Mouse (Mus musculus) midbrain, embryonic 16.5 days (tissue): Measurements from ENCODE around the gene Clca4a. TPM values are rescaled to one million over a fixed set of nuclear protein-coding genes. Genes with fewer than 3 reads are reported as not detected.
"Not testable (repeated sequence)": the region's sequence is repeated elsewhere in the genome, so short reads cannot be mapped to it uniquely, and the experiment has no call there.

Source experiments
- ATAC-seq: fragments of 200-750 bp; cut with Nextera tagmentation; 2 replicates; pipeline ENCODE4 v1.8.0; 2017; ENCODE audit warnings: moderate TSS enrichment
- H3K27ac ChIP-seq: fragments of 300-500 bp; sonication (generic); 2 replicates; pipeline ENCODE4 v1.5.1; 2014; ENCODE audit warnings: mild to moderate bottlenecking, low read length, mixed read lengths
- H3K27me3 ChIP-seq: fragments of 300-500 bp; sonication (generic); 2 replicates; pipeline ENCODE4 v1.6.1; 2014; ENCODE audit warnings: low read depth, low read length, mixed read lengths; ENCODE audit not compliant: control insufficient read depth, insufficient read depth
- H3K36me3 ChIP-seq: fragments of 300-500 bp; sonication (generic); 2 replicates; pipeline ENCODE4 v1.6.1; 2014; ENCODE audit warnings: mild to moderate bottlenecking, low read length, moderate library complexity, mixed read lengths; ENCODE audit not compliant: control insufficient read depth, insufficient read depth
- H3K4me1 ChIP-seq: fragments of 300-500 bp; sonication (generic); 2 replicates; pipeline ENCODE4 v1.6.1; 2014; ENCODE audit warnings: mild to moderate bottlenecking, low read length, mixed read lengths; ENCODE audit not compliant: control insufficient read depth, insufficient read depth
- H3K4me2 ChIP-seq: fragments of 300-500 bp; sonication (generic); 2 replicates; pipeline ENCODE4 v1.6.1; 2014; ENCODE audit warnings: mild to moderate bottlenecking, low read length, mixed read lengths
- H3K4me3 ChIP-seq: fragments of 300-500 bp; sonication (generic); 2 replicates; pipeline ENCODE4 v1.5.1; 2014; ENCODE audit warnings: low read depth, mild to moderate bottlenecking, low read length, moderate library complexity, mixed read lengths
- H3K9ac ChIP-seq: fragments of 300-500 bp; sonication (generic); 2 replicates; pipeline ENCODE4 v1.6.1; 2014; ENCODE audit warnings: low read depth, low read length, mixed read lengths
- H3K9me3 ChIP-seq: fragments of 300-500 bp; sonication (generic); replicated peaks from 2 replicates; pipeline ENCODE4 v1.6.1; 2014; ENCODE audit warnings: mild to moderate bottlenecking, low read length, mixed read lengths; ENCODE audit not compliant: control insufficient read depth, poor library complexity, severe bottlenecking
- WGBS: fragments of 180-500 bp; shearing (Covaris S2); extraction: QIAGEN DNeasy Blood & Tissue Kit; methylation state at CpG from one replicate; pipeline ENCODE4 v1.1.7; 2014; 5-methylcytosine and 5-hydroxymethylcytosine counted together
- polyA plus RNA-seq: library from polyadenylated mRNA; unstranded; fragments of >200 nt; fragmentation: Nextera tagmentation; extraction: Ambion mirVana; gene quantifications from 2 replicates; pipeline ENCODE4 v1.2.1, GENCODE M21; 2015

Clca4a gene
- polyA plus RNA-seq, 1 experiment from 2014 or later, result not detected

DNA sequence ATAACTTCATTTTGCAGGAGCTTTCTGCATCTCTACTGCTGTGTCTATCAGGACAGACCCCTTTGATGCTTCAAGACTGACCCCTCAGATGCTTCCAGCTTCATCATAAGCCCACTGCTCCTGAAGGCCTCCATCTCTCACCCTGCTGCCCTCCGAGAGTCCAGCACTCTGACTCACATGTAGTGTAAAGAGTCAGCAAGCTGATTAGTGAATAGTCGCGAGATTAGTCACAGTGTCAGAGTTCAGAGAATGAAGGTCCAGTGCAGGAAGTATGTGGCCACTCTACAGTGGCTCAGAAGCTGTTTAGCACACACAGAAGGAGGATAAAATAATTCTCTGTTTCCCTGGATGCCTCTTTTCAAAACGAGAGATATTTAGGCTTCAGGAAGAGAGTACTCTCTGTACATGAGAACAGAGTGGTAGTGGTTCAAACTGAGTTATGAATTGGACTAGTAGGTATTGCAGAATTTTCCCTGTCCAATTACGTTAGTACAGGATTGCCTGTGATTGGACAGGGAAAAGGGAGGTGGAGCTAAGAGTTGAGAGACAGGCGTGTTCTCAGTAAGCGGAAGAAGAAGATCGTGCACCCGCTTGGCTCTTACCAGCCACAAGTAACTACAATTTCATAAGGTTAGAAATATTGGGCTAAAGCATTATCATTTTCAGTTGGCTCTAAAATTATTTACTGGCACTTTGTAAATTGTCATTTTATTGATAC, 3.1 kb downstream of the Clca4a start:
- Histone ChIP-seq H3K9ac (no peak overlapping the region), H3K4me3 (no peak overlapping the region), H3K27ac (no peak overlapping the region), H3K36me3 (no peaks in the 10 kb centered on the region), H3K9me3 (no peaks in the 10 kb centered on the region), H3K4me1 (no peaks in the 10 kb centered on the region), H3K27me3 (no peaks in the 10 kb centered on the region), H3K4me2 (no peak overlapping the region)
- WGBS, result 70% methylated on average over 9 of the region's 9 CpGs
- no peak for ATAC-seq

DNA sequence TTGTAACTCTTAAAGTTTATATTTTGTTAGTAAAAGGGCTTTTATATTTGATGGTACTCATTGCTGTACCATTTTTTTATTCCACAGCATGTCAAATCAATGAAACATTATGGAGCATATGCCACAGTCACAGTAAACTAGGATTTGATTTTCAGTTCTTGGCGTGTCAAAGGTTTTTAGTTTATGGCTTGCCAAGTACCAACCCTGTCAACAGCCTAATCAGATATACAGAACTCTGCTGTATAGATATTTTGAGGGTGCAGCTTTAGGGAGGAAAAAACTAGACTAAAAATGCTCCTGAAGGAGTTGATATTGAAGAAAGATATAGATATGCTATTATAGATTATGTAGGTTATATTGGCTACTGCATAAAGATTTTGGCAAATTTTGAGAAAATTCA, 5.1 kb downstream of the Clca4a start:
- Histone ChIP-seq H3K9ac (no peak overlapping the region), H3K27me3 (no peaks in the 10 kb centered on the region), H3K4me3 (no peak overlapping the region), H3K4me1 (no peaks in the 10 kb centered on the region), H3K27ac (no peak overlapping the region), H3K36me3 (no peaks in the 10 kb centered on the region), H3K4me2 (no peak overlapping the region), H3K9me3 (no peaks in the 10 kb centered on the region)
- 83% methylated on average over 1 of the region's 1 CpGs for WGBS
- no peak for ATAC-seq

DNA sequence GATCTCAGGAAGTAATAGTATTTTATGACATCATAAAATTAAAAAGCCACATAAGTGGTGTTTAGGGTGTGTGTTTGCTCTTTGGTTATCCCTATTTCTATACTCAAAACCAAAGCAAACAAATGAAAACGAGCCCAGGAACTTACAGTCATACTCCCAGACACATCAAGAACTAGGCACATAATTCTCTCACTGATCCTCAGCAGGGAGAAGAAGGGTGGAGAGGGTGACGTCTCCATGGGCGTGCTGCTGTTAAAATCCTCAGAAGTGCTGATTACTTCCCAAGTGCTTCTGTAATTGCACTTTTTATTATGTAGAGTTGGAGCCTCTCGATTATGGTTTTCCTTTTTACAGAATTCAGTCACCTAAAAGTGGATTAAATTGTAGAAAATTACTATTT, 8.8 kb downstream of the Clca4a start:
- WGBS, result 68% methylated on average over 4 of the region's 4 CpGs
- H3K9me3 ChIP-seq, result no peaks in the 10 kb centered on the region
- H3K9ac ChIP-seq, result no peak overlapping the region
- no peaks in the 10 kb centered on the region for H3K27me3 ChIP-seq
- no peak overlapping the region for H3K27ac ChIP-seq
- no peak overlapping the region for H3K4me2 ChIP-seq
- no peaks in the 10 kb centered on the region for H3K4me1 ChIP-seq
- ATAC-seq, result no peak
- H3K4me3 ChIP-seq, result no peak overlapping the region
- no peaks in the 10 kb centered on the region for H3K36me3 ChIP-seq

DNA sequence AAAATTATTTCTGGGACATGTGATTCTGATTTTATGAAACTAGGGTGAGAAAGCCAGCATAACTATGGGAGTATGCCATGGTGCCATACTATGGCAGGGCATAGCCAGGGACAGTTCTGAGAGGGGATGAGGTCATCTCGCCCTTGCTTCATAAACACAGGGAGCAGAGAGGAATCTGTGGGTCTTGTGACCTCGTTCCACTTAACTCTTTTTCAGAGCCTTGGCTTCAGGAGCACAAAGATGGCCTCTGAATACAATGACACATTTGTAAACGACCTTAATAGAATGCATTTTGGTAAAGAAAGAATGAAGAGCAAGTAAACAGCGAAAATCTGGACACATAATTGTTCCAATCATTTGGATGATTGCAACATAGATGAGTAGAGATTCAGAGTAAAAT, 24.0 kb downstream of the Clca4a start:
- no peak for ATAC-seq
- Histone ChIP-seq H3K27me3 (no peaks in the 10 kb centered on the region), H3K4me1 (no peaks in the 10 kb centered on the region; the same call in 1 of the 2 replicates), H3K27ac (no peak overlapping the region), H3K4me3 (no peak overlapping the region), H3K9ac (no peak overlapping the region), H3K4me2 (no peak overlapping the region), H3K36me3 (no peaks in the 10 kb centered on the region), H3K9me3 (no peaks in the 10 kb centered on the region)
- 77% methylated on average over 4 of the region's 4 CpGs for WGBS

DNA sequence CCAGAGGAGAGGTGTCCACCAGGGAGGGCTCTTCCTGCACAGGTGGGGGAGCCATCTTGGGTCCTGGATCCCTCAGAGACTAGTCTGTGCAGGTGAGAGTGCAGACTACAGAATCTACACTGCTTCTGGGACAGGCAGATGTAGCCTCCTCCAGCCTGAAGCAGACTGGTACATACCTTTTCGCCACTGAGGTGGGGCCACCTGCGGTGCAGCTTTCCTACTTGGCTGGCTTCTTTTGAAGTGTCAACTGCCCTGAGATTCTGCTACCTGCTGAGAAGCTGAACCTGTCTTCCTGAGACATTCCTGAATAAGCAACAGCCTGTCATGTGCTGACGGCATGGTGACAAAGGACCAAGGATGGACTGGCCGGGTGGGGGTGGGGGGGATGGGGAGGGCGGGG, 27.5 kb downstream of the Clca4a start:
- not testable (repeated sequence) for H3K27ac ChIP-seq, H3K4me3 ChIP-seq, ATAC-seq, H3K9me3 ChIP-seq, H3K36me3 ChIP-seq, H3K9ac ChIP-seq, H3K27me3 ChIP-seq, H3K4me2 ChIP-seq, H3K4me1 ChIP-seq
- WGBS, result 26% methylated on average over 5 of the region's 5 CpGs

DNA sequence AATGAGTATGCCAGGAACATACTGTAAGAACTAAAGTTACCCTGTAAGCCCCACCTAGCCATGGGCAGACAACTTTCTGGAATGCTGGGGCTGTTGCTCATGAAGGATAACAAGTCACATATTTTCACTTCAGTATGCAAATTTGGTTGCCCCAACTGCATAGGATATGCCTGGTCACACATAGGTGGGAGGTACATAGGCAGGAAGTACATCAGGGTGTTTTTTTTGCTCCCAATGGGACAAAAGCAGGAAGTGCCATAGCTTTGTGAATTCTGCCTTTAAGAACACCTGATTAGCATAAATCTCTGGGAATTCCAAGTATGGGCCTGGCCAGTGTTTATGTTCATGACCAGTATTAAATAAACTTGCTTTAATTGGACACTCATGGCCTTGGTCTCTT, 41.2 kb downstream of the Clca4a start:
- not testable (repeated sequence) for H3K27ac ChIP-seq, H3K4me1 ChIP-seq, H3K4me3 ChIP-seq, ATAC-seq, H3K9ac ChIP-seq, H3K36me3 ChIP-seq, H3K4me2 ChIP-seq, H3K9me3 ChIP-seq, H3K27me3 ChIP-seq

DNA sequence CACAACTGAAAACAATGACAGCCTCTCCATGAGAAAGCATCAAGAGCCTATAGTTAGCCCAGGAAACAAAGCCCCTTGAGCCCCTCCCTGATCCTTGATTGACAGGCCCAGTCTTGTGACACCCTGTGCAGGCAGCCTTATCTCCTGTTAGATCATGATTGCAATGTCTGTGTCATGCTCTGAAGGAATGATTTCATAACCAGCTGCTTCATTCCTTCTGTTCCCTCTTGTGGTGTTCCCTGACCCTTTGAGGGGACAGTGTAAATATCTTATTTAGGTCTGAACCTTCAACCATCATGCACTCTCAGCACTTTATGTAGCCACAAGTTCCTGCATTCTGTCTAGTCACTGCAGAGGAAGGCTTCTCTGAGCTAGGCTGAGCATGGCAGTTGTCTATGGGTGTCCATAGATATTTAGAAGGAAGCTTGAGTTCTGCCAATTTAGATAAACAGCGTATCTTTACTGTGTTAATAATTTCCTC, 41.8 kb downstream of the Clca4a start:
- Histone ChIP-seq H3K36me3 (no peaks in the 10 kb centered on the region), H3K4me3 (no peak overlapping the region), H3K4me1 (no peaks in the 10 kb centered on the region), H3K27me3 (no peaks in the 10 kb centered on the region), H3K9ac (no peak overlapping the region), H3K4me2 (no peak overlapping the region), H3K9me3 (no peaks in the 10 kb centered on the region), H3K27ac (no peak overlapping the region)
- 100% methylated on average over 1 of the region's 1 CpGs for WGBS
- ATAC-seq, result no peak

DNA sequence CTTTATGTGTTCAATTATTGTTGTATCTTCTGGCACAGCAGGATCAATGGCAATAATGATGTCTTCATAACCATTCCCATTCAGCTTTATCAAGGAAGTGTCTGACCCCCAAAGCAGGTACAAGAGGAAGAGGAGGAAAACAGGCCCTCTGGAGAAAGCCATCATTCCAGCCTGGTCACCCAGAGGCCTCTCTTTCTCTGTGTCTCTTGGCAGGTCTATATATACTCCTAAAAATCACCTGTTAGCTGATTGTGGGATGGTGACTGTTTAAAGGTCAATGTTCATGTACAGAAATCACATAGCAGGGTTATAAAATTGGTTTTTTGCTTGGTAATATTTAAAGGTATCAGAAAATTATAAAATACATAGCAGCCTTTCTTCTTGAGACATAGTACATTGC, 42.5 kb downstream of the Clca4a start, which contains the start of gene Clca4b:
TSS of gene Clca4b (minus strand) at position 195 of the 400 bp plus-strand sequence.
- H3K9me3 ChIP-seq, result no peaks in the 10 kb centered on the region
- no peak within 1 kb of the TSS for H3K4me3 ChIP-seq
- H3K27ac ChIP-seq, result no peak within 1 kb of the TSS
- H3K9ac ChIP-seq, result no peak within 1 kb of the TSS
- no peaks in the 10 kb centered on the region for H3K4me1 ChIP-seq
- no peaks in the 10 kb centered on the region for H3K27me3 ChIP-seq
- H3K4me2 ChIP-seq, result no peak within 1 kb of the TSS
- ATAC-seq, result no peak
- no peaks in the 10 kb centered on the region for H3K36me3 ChIP-seq

DNA sequence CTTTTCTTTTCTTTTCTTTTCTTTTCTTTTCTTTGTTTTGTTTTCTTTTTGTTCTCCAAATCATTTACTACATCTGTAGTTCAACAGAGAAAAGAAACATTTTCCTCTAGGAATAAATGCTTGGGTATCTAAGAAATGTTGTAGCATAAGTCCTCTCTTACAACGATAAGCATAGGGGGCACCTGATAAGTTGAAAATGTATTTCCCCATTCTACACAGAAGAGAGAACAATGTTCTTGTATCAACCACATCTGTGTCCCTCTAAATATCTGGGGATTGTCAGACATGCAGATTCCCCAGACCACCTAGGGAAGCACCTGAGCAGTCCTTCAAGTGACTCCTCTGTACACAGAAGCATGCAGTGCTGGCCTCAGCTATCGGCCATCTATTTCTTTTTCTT, 60.8 kb downstream of the Clca4a start:
- ATAC-seq, result no peak
- H3K27me3 ChIP-seq, result no peaks in the 10 kb centered on the region
- no peaks in the 10 kb centered on the region for H3K4me1 ChIP-seq
- H3K9ac ChIP-seq, result no peak overlapping the region
- no peak overlapping the region for H3K4me2 ChIP-seq
- H3K36me3 ChIP-seq, result no peaks in the 10 kb centered on the region
- H3K4me3 ChIP-seq, result no peak overlapping the region
- WGBS, result 93% methylated on average over 2 of the region's 2 CpGs
- H3K27ac ChIP-seq, result no peak overlapping the region
- H3K9me3 ChIP-seq, result no peaks in the 10 kb centered on the region
